Comparison of ENCODE assay signal across 9 mouse cellular contexts in the genomic region with DNA sequence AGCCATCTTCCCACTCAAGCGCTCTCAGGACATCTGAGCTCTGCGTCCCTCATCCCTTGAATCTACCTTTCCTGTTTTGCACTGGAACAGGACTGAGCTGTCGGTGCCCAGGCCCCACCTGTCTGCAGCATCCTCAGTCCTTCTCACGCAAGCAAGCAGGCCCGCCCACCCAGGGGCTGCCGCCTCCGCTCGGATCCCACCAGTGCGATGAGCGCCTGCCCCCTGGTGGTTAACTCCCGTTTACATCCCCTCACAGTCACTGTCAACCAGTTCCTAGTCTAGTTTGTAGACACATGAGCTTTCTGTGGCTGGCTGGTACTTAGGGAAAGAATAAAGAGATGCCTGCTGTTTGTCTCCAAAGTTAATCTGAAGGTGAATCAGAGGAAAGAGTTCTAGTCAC. TPM values are rescaled to one million over a fixed set of nuclear protein-coding genes. Genes with fewer than 3 reads are reported as not detected.
DNase-seq lines count a peak whose midpoint lies in the region; ATAC-seq and TF ChIP-seq lines count a peak whose summit lies in the region.
"Had no signal": no experiment of that assay in that cellular context is flagged by ENCODE, and none has a peak within 500 bp of the region (broad histone marks: within the 10 kb centered on the region; RNA-seq: fewer than 3 reads in every experiment).

No protein-coding gene starts in this region.

- ATAC-seq in activated CD4-positive, CD25-positive, alpha-beta regulatory T cell, adult 4 months, result no peak

- TF ChIP-seq CTCF in brain, embryonic 14.5 days (IDR thresholded peaks at IDR 0.05; ENCODE audit: borderline replicate concordance, extremely low read depth, insufficient read depth, insufficient read length), result peak; percentile 90

- TF ChIP-seq POLR2A in brain, embryonic 14.5 days (IDR thresholded peaks at IDR 0.05; ENCODE audit: borderline replicate concordance, extremely low read depth, insufficient read depth, insufficient read length, poor library complexity, severe bottlenecking), result no peak

- peak; percentile 33 for DNase-seq in kidney, adult 18-20 months
- no peak for DNase-seq in kidney, adult 11 months
- DNase-seq in brain, embryonic 14.5 days (ENCODE audit: low read depth), result peak; percentile 76
- DNase-seq in heart, postnatal 14 days, result peak; percentile 61 to 73
- peak; percentile 61 to 71 for DNase-seq in layer of hippocampus, postnatal 14 days (ENCODE audit: low spot score in 2 of 2)
- peak; percentile 68 to 69 for DNase-seq in lung, postnatal 4 days
- peak; percentile 79 for DNase-seq in right cerebral cortex, postnatal 4 days

- intact Hi-C loops in heart, postnatal 14 days (cut with DNase I), result loop anchor here (1.0 to 5.0 kb wide), 2 partner anchors 19 to 53 kb away; no protein-coding TSS in a partner anchor

RNA-seq across cellular contexts. Expression of a gene that starts 18.9 kb away (rescaled TPM):
- 34.1 and 46.0 TPM in 2 replicates for polyA plus RNA-seq in brain, embryonic 14.5 days (2012; rRNA removed)
- total RNA-seq in heart, postnatal 14 days (2021), result 10 to 100 TPM; 87.6 to 91.4 TPM
- 10 to 100 TPM; 49.8 to 63.7 TPM for total RNA-seq in layer of hippocampus, postnatal 14 days (2021)
- polyA plus RNA-seq in activated CD4-positive, CD25-positive, alpha-beta regulatory T cell, adult 4 months (2017; shearing (Covaris generic)), result 10 to 100 TPM; 51.2 to 77.0 TPM

RNA-seq across cellular contexts. Expression of a gene that starts 27.0 kb away (rescaled TPM):
- 26.0 and 32.0 TPM in 2 replicates for polyA plus RNA-seq in brain, embryonic 14.5 days (2012; rRNA removed)
- 10 to 100 TPM; 13.0 to 13.5 TPM for total RNA-seq in heart, postnatal 14 days (2021)
- total RNA-seq in layer of hippocampus, postnatal 14 days (2021), result 10 to 100 TPM; 22.6 to 24.9 TPM
- 1 to 10 TPM; 5.0 to 7.3 TPM for polyA plus RNA-seq in activated CD4-positive, CD25-positive, alpha-beta regulatory T cell, adult 4 months (2017; shearing (Covaris generic))

RNA-seq across cellular contexts. Expression of a gene that starts 32.6 kb away (rescaled TPM):
- 0.05 TPM in 1 of 2 replicates, not detected in the other for polyA plus RNA-seq in brain, embryonic 14.5 days (2012; rRNA removed)
- total RNA-seq in heart, postnatal 14 days (2021), result not detected
- total RNA-seq in layer of hippocampus, postnatal 14 days (2021), result under 1 TPM; 0.24 to 0.37 TPM
- under 1 TPM; 0.29 to 0.88 TPM for polyA plus RNA-seq in activated CD4-positive, CD25-positive, alpha-beta regulatory T cell, adult 4 months (2017; shearing (Covaris generic))
- polyA plus RNA-seq: macrophage had no signal

RNA-seq across cellular contexts. Expression of a gene that starts 42.5 kb away (rescaled TPM):
- 58.5 and 74.2 TPM in 2 replicates for polyA plus RNA-seq in brain, embryonic 14.5 days (2012; rRNA removed)
- total RNA-seq in heart, postnatal 14 days (2021), result 10 to 100 TPM; 22.2 to 22.6 TPM
- total RNA-seq in layer of hippocampus, postnatal 14 days (2021), result 10 to 100 TPM; 40.9 to 52.0 TPM
- polyA plus RNA-seq in activated CD4-positive, CD25-positive, alpha-beta regulatory T cell, adult 4 months (2017; shearing (Covaris generic)), result 100 to 1,000 TPM in 1 of 2 experiments, 10 to 100 TPM in 1; 85.5 to 101 TPM
